Mouse (Mus musculus): ENCODE data around the gene Arid3a. TPM values are rescaled to one million over a fixed set of nuclear protein-coding genes. Genes with fewer than 3 reads are reported as not detected.

Arid3a gene
- polyA plus RNA-seq, 1 experiment, result 2.9 TPM

- no peak overlapping the region for H3K4me3 ChIP-seq (ENCODE audit: insufficient read depth, low read depth, low read length)
These were observed 37.9 kb downstream of the Arid3a start for GRCm38 (mm10) chr10:79964727-79965126.

DNA sequence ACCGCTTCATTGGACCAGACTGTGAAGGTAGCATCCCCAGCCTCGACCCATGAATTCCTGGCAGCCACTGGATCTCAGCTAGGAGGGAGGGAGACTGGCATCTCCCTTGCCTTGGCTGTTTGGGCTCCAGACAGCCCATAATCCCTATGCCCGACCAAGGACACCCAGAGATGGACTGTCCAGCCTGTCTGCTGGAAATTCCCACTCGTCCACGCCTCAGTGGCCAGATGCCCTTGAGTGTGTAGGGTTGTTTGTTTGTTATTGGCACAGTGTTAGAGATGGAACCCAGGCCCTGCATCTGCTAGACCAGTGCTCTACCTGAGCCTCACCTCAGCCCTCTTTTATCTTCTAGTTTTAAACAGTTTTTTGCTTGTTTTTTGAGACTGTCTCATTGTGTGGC lies 38.5 kb downstream of the Arid3a start:
- Histone ChIP-seq H3K4me3 (ENCODE audit: insufficient read depth, low read depth, low read length) (no peak overlapping the region), H3K4me1 (ENCODE audit: control insufficient read depth, insufficient read depth, insufficient read length, low read length) (no peaks in the 10 kb centered on the region), H3K27ac (replicated peaks; ENCODE audit: low read depth, low read length) (no peak overlapping the region)

More at GRCm38 (mm10) chr10:79964727-79965126, 37.9 kb downstream of the Arid3a start:
- no peak overlapping the region for H3K27ac ChIP-seq (replicated peaks; ENCODE audit: low read depth, low read length)
- no peaks in the 10 kb centered on the region for H3K4me1 ChIP-seq (ENCODE audit: control insufficient read depth, insufficient read depth, insufficient read length, low read length)

- H3K27ac ChIP-seq (replicated peaks; ENCODE audit: low read depth, low read length), result no peak overlapping the region
- no peaks in the 10 kb centered on the region for H3K4me1 ChIP-seq (ENCODE audit: control insufficient read depth, insufficient read depth, insufficient read length, low read length)
- no peak overlapping the region for H3K4me3 ChIP-seq (ENCODE audit: insufficient read depth, low read depth, low read length)
These were observed 40.1 kb downstream of the Arid3a start for GRCm38 (mm10) chr10:79966886-79967400.

- Histone ChIP-seq H3K4me3 (ENCODE audit: insufficient read depth, low read depth, low read length) (no peak overlapping the region), H3K27ac (replicated peaks; ENCODE audit: low read depth, low read length) (no peak overlapping the region), H3K4me1 (ENCODE audit: control insufficient read depth, insufficient read depth, insufficient read length, low read length) (no peaks in the 10 kb centered on the region)
These were observed 41.3 kb downstream of the Arid3a start for GRCm38 (mm10) chr10:79968181-79968580.

DNA sequence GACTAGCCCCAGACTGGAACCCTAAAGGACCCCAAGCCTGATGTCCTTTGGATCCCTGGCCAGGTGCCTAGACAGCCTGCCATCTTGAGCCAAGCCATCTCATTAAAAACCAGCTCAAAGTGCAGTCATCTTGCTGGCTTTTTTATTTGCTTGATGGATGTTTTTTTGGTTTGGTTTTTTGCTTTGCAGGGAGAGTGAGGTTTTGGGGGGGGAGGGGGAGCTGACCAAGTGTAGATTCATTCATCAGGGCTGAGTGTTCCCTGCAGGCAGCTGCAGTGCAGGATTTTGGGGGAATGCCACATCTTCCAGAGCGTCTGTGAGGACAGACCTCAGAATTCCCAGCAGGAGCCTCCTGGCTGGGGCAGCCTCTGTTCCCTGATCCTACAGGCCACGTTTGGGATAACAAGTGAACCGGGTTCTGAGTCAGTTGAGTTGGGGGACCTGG lies 42.3 kb downstream of the Arid3a start:
- Histone ChIP-seq H3K27ac (replicated peaks; ENCODE audit: low read depth, low read length) (no peak overlapping the region), H3K4me3 (ENCODE audit: insufficient read depth, low read depth, low read length) (no peak overlapping the region), H3K4me1 (ENCODE audit: control insufficient read depth, insufficient read depth, insufficient read length, low read length) (no peaks in the 10 kb centered on the region)

DNA sequence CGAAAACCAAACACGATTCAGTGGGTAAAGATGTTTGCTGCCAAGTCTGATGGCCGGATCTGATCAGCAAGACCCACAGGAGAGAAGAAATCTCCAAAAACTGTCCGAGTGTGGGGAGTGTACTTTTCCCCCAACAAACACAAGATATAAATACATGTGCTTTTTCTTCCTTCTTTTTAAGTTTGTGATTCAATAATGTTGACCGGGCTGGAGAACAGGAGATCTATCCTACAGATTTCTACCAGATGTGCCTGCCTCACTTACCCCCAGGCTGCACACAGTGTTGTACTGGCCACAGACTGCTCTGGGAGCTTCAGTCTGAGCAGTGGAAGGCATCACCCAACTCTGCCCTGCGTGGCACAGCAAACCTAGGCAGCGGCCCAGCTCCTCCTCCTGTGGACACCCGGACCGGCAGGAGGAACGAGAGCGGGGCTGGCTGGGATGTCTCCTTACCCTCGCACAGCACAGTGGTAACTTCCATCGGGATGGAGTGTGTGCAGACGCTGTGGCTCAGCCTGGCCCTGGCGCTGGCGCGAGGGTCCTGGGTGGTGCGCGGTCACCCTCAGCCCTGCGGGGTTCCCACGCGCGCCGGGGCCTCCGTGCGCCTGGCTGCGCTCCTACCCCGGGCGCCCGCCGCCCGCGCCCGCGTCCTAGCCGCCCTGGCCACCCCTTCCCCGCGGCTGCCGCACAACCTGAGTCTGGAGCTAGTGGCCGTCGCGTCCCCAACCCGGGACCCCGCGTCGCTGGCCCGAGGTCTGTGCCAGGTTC lies 43.8 kb downstream of the Arid3a start, which contains the start of gene Grin3b:
Grin3b (plus strand) TSS at position 301 of the 768 bp plus-strand sequence.
- Histone ChIP-seq H3K4me3 (ENCODE audit: insufficient read depth, low read depth, low read length) (no peak within 1 kb of the TSS), H3K27ac (replicated peaks; ENCODE audit: low read depth, low read length) (no peak within 1 kb of the TSS), H3K4me1 (ENCODE audit: control insufficient read depth, insufficient read depth, insufficient read length, low read length) (no peaks in the 10 kb centered on the region)

GRCm38 (mm10) chr10:79971183-79971497 lies 44.3 kb downstream of the Arid3a start:
- no peaks in the 10 kb centered on the region for H3K4me1 ChIP-seq (ENCODE audit: control insufficient read depth, insufficient read depth, insufficient read length, low read length)
- no peak overlapping the region for H3K4me3 ChIP-seq (ENCODE audit: insufficient read depth, low read depth, low read length)
- no peak overlapping the region for H3K27ac ChIP-seq (replicated peaks; ENCODE audit: low read depth, low read length)

GRCm38 (mm10) chr10:79972831-79973230 lies 46.0 kb downstream of the Arid3a start:
- Histone ChIP-seq H3K27ac (replicated peaks; ENCODE audit: low read depth, low read length) (no peak overlapping the region), H3K4me1 (ENCODE audit: control insufficient read depth, insufficient read depth, insufficient read length, low read length) (no peaks in the 10 kb centered on the region), H3K4me3 (ENCODE audit: insufficient read depth, low read depth, low read length) (no peak overlapping the region)

- Histone ChIP-seq H3K27ac (replicated peaks; ENCODE audit: low read depth, low read length) (no peak overlapping the region), H3K4me1 (ENCODE audit: control insufficient read depth, insufficient read depth, insufficient read length, low read length) (no peaks in the 10 kb centered on the region), H3K4me3 (ENCODE audit: insufficient read depth, low read depth, low read length) (no peak overlapping the region)
These were observed 47.2 kb downstream of the Arid3a start for GRCm38 (mm10) chr10:79974087-79974486.

- Histone ChIP-seq H3K27ac (replicated peaks; ENCODE audit: low read depth, low read length) (no peak overlapping the region), H3K4me1 (ENCODE audit: control insufficient read depth, insufficient read depth, insufficient read length, low read length) (peaks cover under 1% of the 10 kb centered on the region; the same call in 1 of the 2 replicates), H3K4me3 (ENCODE audit: insufficient read depth, low read depth, low read length) (no peak overlapping the region)
These were observed 47.8 kb downstream of the Arid3a start for GRCm38 (mm10) chr10:79974668-79975067.

DNA sequence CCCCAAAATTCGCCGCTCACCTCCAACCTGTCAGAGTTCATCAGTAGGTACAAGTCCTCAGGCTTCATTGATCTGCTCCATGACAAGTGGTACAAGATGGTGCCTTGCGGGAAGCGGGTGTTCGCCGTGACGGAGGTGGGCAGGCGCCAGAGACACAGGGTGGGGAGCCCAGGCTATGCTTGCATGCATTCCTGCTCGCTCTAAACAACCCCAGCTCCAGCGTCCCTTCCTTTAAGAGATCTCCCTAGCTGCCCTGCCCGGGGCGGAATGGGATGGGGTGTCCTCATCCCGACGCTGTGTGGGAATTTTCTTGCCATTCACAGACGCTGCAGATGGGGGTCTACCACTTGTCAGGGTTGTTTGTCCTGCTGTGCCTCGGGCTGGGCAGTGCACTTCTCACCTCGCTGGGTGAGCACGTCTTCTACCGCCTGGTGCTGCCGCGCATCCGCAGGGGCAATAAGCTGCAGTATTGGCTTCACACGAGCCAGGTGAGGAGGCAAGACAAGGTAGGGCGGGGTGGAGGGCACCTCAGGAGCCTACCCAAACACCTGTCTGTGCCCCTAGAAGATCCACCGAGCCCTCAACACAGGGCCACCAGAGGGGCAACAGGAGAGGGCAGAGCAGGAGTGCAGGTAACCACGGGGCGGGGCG lies 49.4 kb downstream of the Arid3a start:
- H3K27ac ChIP-seq (replicated peaks; ENCODE audit: low read depth, low read length), result no peak overlapping the region
- no peak overlapping the region for H3K4me3 ChIP-seq (ENCODE audit: insufficient read depth, low read depth, low read length)
- peaks cover 5% of the 10 kb centered on the region for H3K4me1 ChIP-seq (ENCODE audit: control insufficient read depth, insufficient read depth, insufficient read length, low read length)

DNA sequence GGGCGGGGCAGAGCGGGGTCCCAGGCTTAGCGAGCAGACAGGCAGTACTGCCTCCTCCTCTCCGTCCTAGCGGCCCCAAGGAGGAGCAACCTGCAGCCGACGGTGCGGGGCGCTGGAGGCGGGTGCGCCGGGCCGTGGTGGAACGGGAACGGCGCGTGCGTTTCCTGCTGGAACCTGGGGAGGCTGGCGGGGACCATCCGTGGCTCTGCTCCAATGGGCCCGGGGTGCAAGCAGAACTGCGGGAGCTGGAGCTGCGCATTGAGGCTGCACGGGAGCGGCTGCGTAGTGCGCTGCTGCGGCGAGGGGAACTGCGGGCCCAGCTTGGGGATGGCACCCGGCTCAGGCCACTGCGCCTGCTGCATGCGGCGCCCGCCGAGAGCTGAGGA lies 49.9 kb downstream of the Arid3a start:
- Histone ChIP-seq H3K4me1 (ENCODE audit: control insufficient read depth, insufficient read depth, insufficient read length, low read length) (peaks cover 10% of the 10 kb centered on the region), H3K4me3 (ENCODE audit: insufficient read depth, low read depth, low read length) (no peak overlapping the region), H3K27ac (replicated peaks; ENCODE audit: low read depth, low read length) (no peak overlapping the region)

DNA sequence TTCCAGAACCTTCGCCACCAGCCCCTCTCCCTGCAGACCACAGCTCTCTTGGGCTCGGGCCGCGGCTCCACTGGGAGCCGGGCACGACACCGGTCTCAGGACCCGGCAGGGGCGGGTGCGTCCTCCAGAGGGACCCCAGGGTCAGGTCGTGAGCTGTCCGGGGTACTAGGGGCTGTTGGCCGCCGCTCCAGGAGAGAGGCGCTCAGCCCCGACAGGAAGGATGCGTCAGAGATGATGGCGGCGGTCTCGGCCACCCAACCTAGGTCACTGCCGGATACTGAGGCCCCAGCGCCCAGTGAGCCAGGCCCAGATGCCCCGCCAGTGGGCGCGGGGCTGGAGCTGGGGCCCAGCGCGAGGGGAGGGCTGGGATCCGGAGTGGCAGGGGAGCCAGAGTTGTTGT lies 50.5 kb downstream of the Arid3a start:
- H3K27ac ChIP-seq (replicated peaks; ENCODE audit: low read depth, low read length), result no peak overlapping the region
- peaks cover 12% of the 10 kb centered on the region for H3K4me1 ChIP-seq (ENCODE audit: control insufficient read depth, insufficient read depth, insufficient read length, low read length)
- H3K4me3 ChIP-seq (ENCODE audit: insufficient read depth, low read depth, low read length), result no peak overlapping the region

- H3K4me1 ChIP-seq (ENCODE audit: control insufficient read depth, insufficient read depth, insufficient read length, low read length), result peaks cover 20% of the 10 kb centered on the region
- no peak overlapping the region for H3K4me3 ChIP-seq (ENCODE audit: insufficient read depth, low read depth, low read length)
- H3K27ac ChIP-seq (replicated peaks; ENCODE audit: low read depth, low read length), result no peak overlapping the region
These were observed 51.2 kb downstream of the Arid3a start for GRCm38 (mm10) chr10:79978061-79978460.

- H3K4me1 ChIP-seq (ENCODE audit: control insufficient read depth, insufficient read depth, insufficient read length, low read length), result peaks cover 21% of the 10 kb centered on the region
- no peak overlapping the region for H3K4me3 ChIP-seq (ENCODE audit: insufficient read depth, low read depth, low read length)
- no peak overlapping the region for H3K27ac ChIP-seq (replicated peaks; ENCODE audit: low read depth, low read length)
These were observed 52.7 kb downstream of the Arid3a start for GRCm38 (mm10) chr10:79979401-79980155.

All from brown adipose tissue, adult 24 weeks (tissue).